Mouse (Mus musculus): ENCODE measurements around the gene 2010111I01Rik. TPM values are rescaled to one million over a fixed set of nuclear protein-coding genes. Genes with fewer than 3 reads are reported as not detected.
"Not testable (repeated sequence)": the region's sequence is repeated elsewhere in the genome, so short reads cannot be mapped to it uniquely, and the experiment has no call there.

The 2010111I01Rik gene
- total and polyA plus RNA-seq, 3 experiments = 26.3 to 32.7 TPM; not detected in 1

- H3K79me2 ChIP-seq (ENCODE audit: control insufficient read depth, insufficient read depth, low read length, poor library complexity); H3K4me3 ChIP-seq (ENCODE audit: control insufficient read depth in 1 of 2, insufficient read depth in 1 of 2, low read depth in 2 of 2, low read length in 2 of 2); H3K4me1 ChIP-seq (ENCODE audit: control insufficient read depth in 1 of 2, insufficient read depth in 2 of 2, low read length in 2 of 2); H3K36me3 ChIP-seq (ENCODE audit: control insufficient read depth in 1 of 2, insufficient read depth in 2 of 2, low read length in 2 of 2); DNase-seq (ENCODE audit: low read depth, low spot score); H3K27ac ChIP-seq (ENCODE audit: control insufficient read depth, low read depth, low read length); H3K9me3 ChIP-seq (replicated peaks; ENCODE audit: insufficient read depth, low read length); H3K9ac ChIP-seq (ENCODE audit: control insufficient read depth, low read depth, low read length, poor library complexity, severe bottlenecking); H3K27me3 ChIP-seq (ENCODE audit: control insufficient read depth in 1 of 2, insufficient read depth in 2 of 2, low read length in 2 of 2): not testable (repeated sequence)
- TF ChIP-seq ZNF384 (IDR thresholded peaks at IDR 0.05; ENCODE audit: low read depth, low read length) = peak; percentile 78
These were observed 35.5 kb upstream of the 2010111I01Rik start for GRCm38 (mm10) chr13:62929144-62929543.

- Histone ChIP-seq H3K9ac (ENCODE audit: control insufficient read depth, low read depth, low read length, poor library complexity, severe bottlenecking) (no peak overlapping the region), H3K36me3 (ENCODE audit: control insufficient read depth in 1 of 2, insufficient read depth in 2 of 2, low read length in 2 of 2) (no peaks in the 10 kb centered on the region), H3K79me2 (ENCODE audit: control insufficient read depth, insufficient read depth, low read length, poor library complexity) (no peaks in the 10 kb centered on the region), H3K9me3 (replicated peaks; ENCODE audit: insufficient read depth, low read length) (no peaks in the 10 kb centered on the region), H3K27me3 (ENCODE audit: control insufficient read depth in 1 of 2, insufficient read depth in 2 of 2, low read length in 2 of 2) (no peaks in the 10 kb centered on the region), H3K4me1 (ENCODE audit: control insufficient read depth in 1 of 2, insufficient read depth in 2 of 2, low read length in 2 of 2) (no peaks in the 10 kb centered on the region), H3K4me3 (ENCODE audit: control insufficient read depth in 1 of 2, insufficient read depth in 1 of 2, low read depth in 2 of 2, low read length in 2 of 2) (no peak overlapping the region), H3K27ac (ENCODE audit: control insufficient read depth, low read depth, low read length) (no peak overlapping the region)
- TF ChIP-seq SIN3A (IDR thresholded peaks at IDR 0.05; ENCODE audit: low read length) (no peak), EP300 (IDR thresholded peaks at IDR 0.05; ENCODE audit: low read depth in 1 of 2, low read length in 2 of 2) (no peak), MYC (IDR thresholded peaks at IDR 0.05; ENCODE audit: low read depth, low read length) (no peak), GABPA (IDR thresholded peaks at IDR 0.05; ENCODE audit: low read depth, low read length) (no peak), TAL1 (IDR thresholded peaks at IDR 0.05; ENCODE audit: low read length) (no peak), POLR2A (IDR thresholded peaks at IDR 0.05; ENCODE audit: control insufficient read depth in 1 of 2, insufficient read depth in 1 of 2, low read depth in 1 of 2, low read length in 2 of 2, poor library complexity in 1 of 2) (no peak), MAX (IDR thresholded peaks at IDR 0.05; ENCODE audit: low read length) (no peak), RAD21 (IDR thresholded peaks at IDR 0.05; ENCODE audit: low read depth, low read length) (no peak), JUND (IDR thresholded peaks at IDR 0.05; ENCODE audit: low read depth, low read length) (no peak), SMC3 (IDR thresholded peaks at IDR 0.05; ENCODE audit: low read depth, low read length) (no peak)
- DNase-seq (ENCODE audit: low read depth, low spot score) = no peak
These were observed 34.8 kb upstream of the 2010111I01Rik start for GRCm38 (mm10) chr13:62929766-62930389.

GRCm38 (mm10) chr13:62932452-62932851, 32.2 kb upstream of the 2010111I01Rik start:
- H3K27me3 ChIP-seq (ENCODE audit: control insufficient read depth in 1 of 2, insufficient read depth in 2 of 2, low read length in 2 of 2) = no peaks in the 10 kb centered on the region
- H3K9me3 ChIP-seq (replicated peaks; ENCODE audit: insufficient read depth, low read length) = no peaks in the 10 kb centered on the region
- H3K4me1 ChIP-seq (ENCODE audit: control insufficient read depth in 1 of 2, insufficient read depth in 2 of 2, low read length in 2 of 2) = no peaks in the 10 kb centered on the region
- DNase-seq (ENCODE audit: low read depth, low spot score) = no peak
- no peak overlapping the region for H3K27ac ChIP-seq (ENCODE audit: control insufficient read depth, low read depth, low read length)
- H3K4me3 ChIP-seq (ENCODE audit: control insufficient read depth in 1 of 2, insufficient read depth in 1 of 2, low read depth in 2 of 2, low read length in 2 of 2) = no peak overlapping the region
- H3K9ac ChIP-seq (ENCODE audit: control insufficient read depth, low read depth, low read length, poor library complexity, severe bottlenecking) = no peak overlapping the region
- no peaks in the 10 kb centered on the region for H3K36me3 ChIP-seq (ENCODE audit: control insufficient read depth in 1 of 2, insufficient read depth in 2 of 2, low read length in 2 of 2)
- no peak for TF ChIP-seq CTCF (IDR thresholded peaks at IDR 0.05 in 2 of 3, conservative IDR thresholded peaks at IDR 0.05 in 1 of 3; ENCODE audit: control insufficient read depth in 1 of 3, insufficient read depth in 1 of 3, low read depth in 2 of 3, low read length in 3 of 3, poor library complexity in 1 of 3, severe bottlenecking in 1 of 3)
- no peak for TF ChIP-seq ZMIZ1 (IDR thresholded peaks at IDR 0.05; ENCODE audit: low read depth, low read length)
- no peaks in the 10 kb centered on the region for H3K79me2 ChIP-seq (ENCODE audit: control insufficient read depth, insufficient read depth, low read length, poor library complexity)

Measured in MEL (cell line).